Mouse (Mus musculus): ENCODE data around the gene AW822073. TPM values are rescaled to one million over a fixed set of nuclear protein-coding genes. Genes with fewer than 3 reads are reported as not detected.
"Not testable (repeated sequence)": the region's sequence is repeated elsewhere in the genome, so short reads cannot be mapped to it uniquely, and the experiment has no call there.

AW822073 gene
- not detected for total RNA-seq (2021)
- long read RNA-seq, experiment 1, result 0 reads
- long read RNA-seq, experiment 2, result 0 reads

- not testable (repeated sequence) for DNase-seq
Measured at GRCm38 (mm10) chr10:58224827-58225785, at the start of gene AW822073. Gene AW822073 (minus strand): TSS chr10:58224930.

GRCm38 (mm10) chr10:58258466-58258865, 33.7 kb upstream of the AW822073 start:
- DNase-seq, result peak; percentile 10

GRCm38 (mm10) chr10:58255954-58256353, 31.2 kb upstream of the AW822073 start:
- DNase-seq, result peak; percentile 6

GRCm38 (mm10) chr10:58255213-58255892, 30.6 kb upstream of the AW822073 start, which contains the start of gene Gcc2:
Gene Gcc2 (plus strand): TSS chr10:58255497.
- peak; percentile 96 for DNase-seq

- peak; percentile 19 for DNase-seq
Measured at GRCm38 (mm10) chr10:58254635-58255175, 30.0 kb upstream of the AW822073 start.

- DNase-seq, result no peak
Measured at GRCm38 (mm10) chr10:58249535-58249934, 24.8 kb upstream of the AW822073 start.

GRCm38 (mm10) chr10:58238984-58239740, 14.4 kb upstream of the AW822073 start:
- peak; percentile 60 for DNase-seq

- DNase-seq, result no peak
Measured at GRCm38 (mm10) chr10:58236613-58237012, 11.9 kb upstream of the AW822073 start, which contains the start of gene Gm4981. Gene Gm4981 (minus strand): TSS chr10:58236701.

- DNase-seq, result not testable (repeated sequence)
Measured at GRCm38 (mm10) chr10:58234985-58235384, 10.3 kb upstream of the AW822073 start.

GRCm38 (mm10) chr10:58233740-58234121, 9.0 kb upstream of the AW822073 start:
- not testable (repeated sequence) for DNase-seq

GRCm38 (mm10) chr10:58233054-58233739, 8.5 kb upstream of the AW822073 start:
- not testable (repeated sequence) for DNase-seq

- not testable (repeated sequence) for DNase-seq
Measured at GRCm38 (mm10) chr10:58232641-58232969, 7.9 kb upstream of the AW822073 start, which contains the start of gene Duxf3. Gene Duxf3 (minus strand): TSS chr10:58232675.

- peak; percentile 76 for DNase-seq
Measured at GRCm38 (mm10) chr10:58231779-58232640, 7.3 kb upstream of the AW822073 start.

GRCm38 (mm10) chr10:58231088-58231487, 6.4 kb upstream of the AW822073 start:
- not testable (repeated sequence) for DNase-seq

- not testable (repeated sequence) for DNase-seq
Measured at GRCm38 (mm10) chr10:58230021-58230420, 5.3 kb upstream of the AW822073 start.

GRCm38 (mm10) chr10:58227798-58228197, 3.1 kb upstream of the AW822073 start:
- DNase-seq, result not testable (repeated sequence)

GRCm38 (mm10) chr10:58226357-58226756, 1.6 kb upstream of the AW822073 start:
- not testable (repeated sequence) for DNase-seq

GRCm38 (mm10) chr10:58223972-58224805, 541 bp downstream of the AW822073 start:
- peak; percentile 73 for DNase-seq

GRCm38 (mm10) chr10:58223161-58223560, 1.6 kb downstream of the AW822073 start:
- DNase-seq, result not testable (repeated sequence)

Measured in adrenal gland, postnatal 10 days (tissue).